ENCODE assay signal across 8 mouse cellular contexts in genomic region chr4:138311595-138311994, GRCm38 (mm10). TPM values are rescaled to one million over a fixed set of nuclear protein-coding genes. Genes with fewer than 3 reads are reported as not detected.
A peak's percentile ranks its signal among the peaks of the same experiment; 100 is the strongest.
DNase-seq lines count a peak whose midpoint lies in the region; ATAC-seq lines count a peak whose summit lies in the region.

No protein-coding gene starts in this region.

- H3K4me2 ChIP-seq in midbrain, embryonic 11.5 days, result no peak overlapping the region
- no peak overlapping the region for H3K4me2 ChIP-seq in embryonic facial prominence, embryonic 11.5 days (ENCODE audit: low read depth, low read length)
- H3K4me2 ChIP-seq in intestine, embryonic 15.5 days (replicated peaks), result no peak overlapping the region
- no peak overlapping the region for H3K4me2 ChIP-seq in liver, embryonic 16.5 days (ENCODE audit: low read depth, low read length)

- peaks cover 2% of the 10 kb centered on the region; the same call in 1 of the 2 replicates for H3K9me3 ChIP-seq in midbrain, embryonic 11.5 days (ENCODE audit: control insufficient read depth, low read length)
- H3K9me3 ChIP-seq in midbrain, embryonic 10.5 days (replicated peaks), result no peaks in the 10 kb centered on the region
- H3K9me3 ChIP-seq in embryonic facial prominence, embryonic 11.5 days (replicated peaks; ENCODE audit: control insufficient read depth, low read length), result no peaks in the 10 kb centered on the region
- no peaks in the 10 kb centered on the region for H3K9me3 ChIP-seq in intestine, embryonic 15.5 days
- no peaks in the 10 kb centered on the region for H3K9me3 ChIP-seq in liver, embryonic 16.5 days (replicated peaks; ENCODE audit: control insufficient read depth, low read length)

- no peaks in the 10 kb centered on the region for H3K27me3 ChIP-seq in midbrain, embryonic 11.5 days (ENCODE audit: control insufficient read depth, insufficient read depth, low read length)
- no peaks in the 10 kb centered on the region for H3K27me3 ChIP-seq in midbrain, embryonic 10.5 days (ENCODE audit: low read depth, poor library complexity, severe bottlenecking)
- H3K27me3 ChIP-seq in embryonic facial prominence, embryonic 11.5 days (ENCODE audit: control insufficient read depth, insufficient read depth, low read length), result no peaks in the 10 kb centered on the region
- H3K27me3 ChIP-seq in intestine, embryonic 15.5 days (replicated peaks), result no peaks in the 10 kb centered on the region
- H3K27me3 ChIP-seq in liver, embryonic 16.5 days (ENCODE audit: control insufficient read depth, insufficient read depth, low read depth, low read length), result no peaks in the 10 kb centered on the region

- no peak overlapping the region for H3K4me3 ChIP-seq in midbrain, embryonic 11.5 days (ENCODE audit: low read depth, low read length)
- no peak overlapping the region for H3K4me3 ChIP-seq in midbrain, embryonic 10.5 days
- H3K4me3 ChIP-seq in embryonic facial prominence, embryonic 11.5 days (ENCODE audit: low read depth, low read length), result no peak overlapping the region
- H3K4me3 ChIP-seq in intestine, embryonic 15.5 days (replicated peaks), result no peak overlapping the region
- H3K4me3 ChIP-seq in liver, embryonic 16.5 days (ENCODE audit: low read depth, low read length), result no peak overlapping the region

- no peak for DNase-seq in midbrain, embryonic 11.5 days (ENCODE audit: low spot score, missing footprints)
- DNase-seq in midbrain, embryonic 10.5 days (ENCODE audit: low spot score), result no peak
- DNase-seq in T-cell, adult 2 months (ENCODE audit: low spot score), result peak; percentile 49
- peak; percentile 55 for DNase-seq in embryonic facial prominence, embryonic 11.5 days (ENCODE audit: low spot score)
- peak; percentile 53 for DNase-seq in retina, postnatal 7 days (ENCODE audit: low read depth, low spot score)

- peaks cover 17% of the 10 kb centered on the region for H3K36me3 ChIP-seq in midbrain, embryonic 11.5 days (ENCODE audit: control insufficient read depth, insufficient read depth, low read length)
- peaks cover 100% of the 10 kb centered on the region for H3K36me3 ChIP-seq in midbrain, embryonic 10.5 days
- peaks cover 7% of the 10 kb centered on the region for H3K36me3 ChIP-seq in embryonic facial prominence, embryonic 11.5 days (replicated peaks; ENCODE audit: control insufficient read depth, insufficient read depth, low read depth, low read length)
- H3K36me3 ChIP-seq in intestine, embryonic 15.5 days, result peaks cover 52% of the 10 kb centered on the region
- H3K36me3 ChIP-seq in liver, embryonic 16.5 days (ENCODE audit: control insufficient read depth, insufficient read depth), result peaks cover 57% of the 10 kb centered on the region

- ATAC-seq in midbrain, embryonic 11.5 days (ENCODE audit: low FRiP score), result peak; percentile 33; the same call in 1 of the 2 replicates
- peak; percentile 24; the same call in 1 of the 2 replicates for ATAC-seq in embryonic facial prominence, embryonic 11.5 days (replicated peaks; ENCODE audit: insufficient number of reproducible peaks, low FRiP score, low TSS enrichment, low read depth)
- ATAC-seq in intestine, embryonic 15.5 days, result peak; percentile 76
- 0 out of 2 replicates have a peak, but pooled peaks have one; percentile 45 for ATAC-seq in liver, embryonic 16.5 days (ENCODE audit: low read depth)
- ATAC-seq in activated CD4-positive, CD25-positive, alpha-beta regulatory T cell, adult 4 months, result no peak

- H3K27ac ChIP-seq in midbrain, embryonic 11.5 days (ENCODE audit: low read depth, low read length), result no peak overlapping the region
- H3K27ac ChIP-seq in midbrain, embryonic 10.5 days (replicated peaks), result no peak overlapping the region
- H3K27ac ChIP-seq in embryonic facial prominence, embryonic 11.5 days (replicated peaks; ENCODE audit: low read depth, low read length), result no peak overlapping the region
- no peak overlapping the region for H3K27ac ChIP-seq in intestine, embryonic 15.5 days
- no peak overlapping the region for H3K27ac ChIP-seq in liver, embryonic 16.5 days (ENCODE audit: low read length)

- WGBS in midbrain, embryonic 11.5 days, result 69% methylated on average over 8 of the region's 8 CpGs
- WGBS in midbrain, embryonic 10.5 days, result 73% methylated on average over 8 of the region's 8 CpGs
- WGBS in embryonic facial prominence, embryonic 11.5 days, result 66% methylated on average over 8 of the region's 8 CpGs
- 59% methylated on average over 8 of the region's 8 CpGs for WGBS in intestine, embryonic 15.5 days
- 58% methylated on average over 8 of the region's 8 CpGs for WGBS in liver, embryonic 16.5 days (ENCODE audit: insufficient replicate concordance)

- H3K9ac ChIP-seq in midbrain, embryonic 11.5 days (ENCODE audit: low read length), result no peak overlapping the region
- H3K9ac ChIP-seq in embryonic facial prominence, embryonic 11.5 days (replicated peaks; ENCODE audit: low read length), result no peak overlapping the region
- H3K9ac ChIP-seq in intestine, embryonic 15.5 days, result no peak overlapping the region
- H3K9ac ChIP-seq in liver, embryonic 16.5 days (ENCODE audit: low read depth, low read length), result no peak overlapping the region

- H3K4me1 ChIP-seq in midbrain, embryonic 11.5 days (ENCODE audit: control insufficient read depth, insufficient read depth, low read length), result no peaks in the 10 kb centered on the region
- H3K4me1 ChIP-seq in midbrain, embryonic 10.5 days, result peaks cover 3% of the 10 kb centered on the region
- H3K4me1 ChIP-seq in embryonic facial prominence, embryonic 11.5 days (ENCODE audit: control insufficient read depth, insufficient read depth, low read length), result no peaks in the 10 kb centered on the region
- H3K4me1 ChIP-seq in intestine, embryonic 15.5 days (replicated peaks), result no peaks in the 10 kb centered on the region
- no peaks in the 10 kb centered on the region; the same call in 1 of the 2 replicates for H3K4me1 ChIP-seq in liver, embryonic 16.5 days (ENCODE audit: control insufficient read depth, low read depth, low read length)

RNA-seq across cellular contexts. Expression of gene Ddost, which starts 7.1 kb away (rescaled TPM):
- 209 and 219 TPM in 2 replicates for polyA plus RNA-seq in midbrain, embryonic 11.5 days (2014; fragmentation: Nextera tagmentation; extraction: Ambion mirVana)
- 281 and 282 TPM in 2 replicates for polyA plus RNA-seq in midbrain, embryonic 10.5 days (2016; fragmentation: Nextera tagmentation; extraction: Ambion mirVana)
- 249 and 259 TPM in 2 replicates for polyA plus RNA-seq in embryonic facial prominence, embryonic 11.5 days (2014; fragmentation: Nextera tagmentation; extraction: Ambion mirVana)
- 379 and 414 TPM in 2 replicates for polyA plus RNA-seq in intestine, embryonic 15.5 days (2015; fragmentation: Nextera tagmentation; extraction: Ambion mirVana)
- 181 and 185 TPM in 2 replicates for polyA plus RNA-seq in liver, embryonic 16.5 days (2015; fragmentation: Nextera tagmentation; extraction: Ambion mirVana)
- 100 to 1,000 TPM in 1 of 2 experiments, 10 to 100 TPM in 1; 91.1 to 119 TPM for polyA plus RNA-seq in activated CD4-positive, CD25-positive, alpha-beta regulatory T cell, adult 4 months (2017; shearing (Covaris generic))

RNA-seq across cellular contexts. Expression of gene Pink1, which starts 14.5 kb away (rescaled TPM):
- 21.6 and 22.4 TPM in 2 replicates for polyA plus RNA-seq in midbrain, embryonic 11.5 days (2014; fragmentation: Nextera tagmentation; extraction: Ambion mirVana)
- 30.5 and 41.3 TPM in 2 replicates for polyA plus RNA-seq in midbrain, embryonic 10.5 days (2016; fragmentation: Nextera tagmentation; extraction: Ambion mirVana)
- 17.7 and 18.8 TPM in 2 replicates for polyA plus RNA-seq in embryonic facial prominence, embryonic 11.5 days (2014; fragmentation: Nextera tagmentation; extraction: Ambion mirVana)
- polyA plus RNA-seq in intestine, embryonic 15.5 days (2015; fragmentation: Nextera tagmentation; extraction: Ambion mirVana), result 35.9 and 36.1 TPM in 2 replicates
- polyA plus RNA-seq in liver, embryonic 16.5 days (2015; fragmentation: Nextera tagmentation; extraction: Ambion mirVana), result 32.8 and 39.6 TPM in 2 replicates
- polyA plus RNA-seq in activated CD4-positive, CD25-positive, alpha-beta regulatory T cell, adult 4 months (2017; shearing (Covaris generic)), result 10 to 100 TPM in 1 of 2 experiments, 1 to 10 TPM in 1; 5.6 to 15.3 TPM

RNA-seq across cellular contexts. Expression of gene Cda, which starts 56.2 kb away (rescaled TPM):
- 1.7 and 2.0 TPM in 2 replicates for polyA plus RNA-seq in midbrain, embryonic 11.5 days (2014; fragmentation: Nextera tagmentation; extraction: Ambion mirVana)
- 1.2 and 2.0 TPM in 2 replicates for polyA plus RNA-seq in midbrain, embryonic 10.5 days (2016; fragmentation: Nextera tagmentation; extraction: Ambion mirVana)
- polyA plus RNA-seq in embryonic facial prominence, embryonic 11.5 days (2014; fragmentation: Nextera tagmentation; extraction: Ambion mirVana), result 3.5 and 5.7 TPM in 2 replicates
- 26.5 and 30.5 TPM in 2 replicates for polyA plus RNA-seq in intestine, embryonic 15.5 days (2015; fragmentation: Nextera tagmentation; extraction: Ambion mirVana)
- polyA plus RNA-seq in liver, embryonic 16.5 days (2015; fragmentation: Nextera tagmentation; extraction: Ambion mirVana), result 4.6 and 5.7 TPM in 2 replicates
- not detected for polyA plus RNA-seq in activated CD4-positive, CD25-positive, alpha-beta regulatory T cell, adult 4 months (2017; shearing (Covaris generic))

Comparison
In these comparisons a context has a peak if more than half of its experiments do, and no peak if none do; other contexts are left out.
1. DNase-seq: peak in T-cell, adult 2 months (single experiment), embryonic facial prominence, embryonic 11.5 days (single experiment) and retina, postnatal 7 days (single experiment); none in midbrain, embryonic 11.5 days (single experiment) and midbrain, embryonic 10.5 days (single experiment).